Mouse (Mus musculus): ENCODE data around the gene Prnd. TPM values are rescaled to one million over a fixed set of nuclear protein-coding genes. Genes with fewer than 3 reads are reported as not detected.

The Prnd gene
- total RNA-seq, 2 experiments from 2014 or later = 1.7 TPM; not detected in 1

GRCm38 (mm10) chr2:131939404-131940111 is 11.1 kb upstream of the Prnd start:
- peak; percentile 38 to 75 for DNase-seq

GRCm38 (mm10) chr2:131940506-131940905 is 10.2 kb upstream of the Prnd start:
- DNase-seq = no peak

GRCm38 (mm10) chr2:131941501-131941900 is 9.2 kb upstream of the Prnd start:
- DNase-seq = no peak

GRCm38 (mm10) chr2:131944370-131944769 is 6.3 kb upstream of the Prnd start:
- DNase-seq = peak in 1 of 2 experiments; percentile 0

GRCm38 (mm10) chr2:131945225-131945624 is 5.4 kb upstream of the Prnd start:
- DNase-seq = peak in 1 of 2 experiments; percentile 0

GRCm38 (mm10) chr2:131945765-131946164 is 4.9 kb upstream of the Prnd start:
- peak in 1 of 2 experiments; percentile 0 for DNase-seq

- DNase-seq = no peak
Observed at GRCm38 (mm10) chr2:131946351-131946750, 4.3 kb upstream of the Prnd start.

GRCm38 (mm10) chr2:131948156-131948555 is 2.5 kb upstream of the Prnd start:
- DNase-seq = no peak

- peak in 1 of 2 experiments; percentile 0 for DNase-seq
Observed at GRCm38 (mm10) chr2:131948916-131949639, 1.6 kb upstream of the Prnd start.

- DNase-seq = peak; percentile 32 to 79
Observed at GRCm38 (mm10) chr2:131949767-131950597, 679 bp upstream of the Prnd start.

- DNase-seq = peak in 1 of 2 experiments; percentile 10
Observed at GRCm38 (mm10) chr2:131952456-131952855, 1.8 kb downstream of the Prnd start.

- DNase-seq = peak; percentile 14 to 20
Observed at GRCm38 (mm10) chr2:131952961-131953538, 2.4 kb downstream of the Prnd start.

- DNase-seq = peak in 1 of 2 experiments; percentile 4
Observed at GRCm38 (mm10) chr2:131953711-131954110, 3.0 kb downstream of the Prnd start.

GRCm38 (mm10) chr2:131954835-131955234 is 4.2 kb downstream of the Prnd start:
- peak; percentile 62 to 76 for DNase-seq

- DNase-seq = peak; percentile 54 to 58
Observed at GRCm38 (mm10) chr2:131955264-131955663, 4.6 kb downstream of the Prnd start.

- peak in 1 of 2 experiments; percentile 1 for DNase-seq
Observed at GRCm38 (mm10) chr2:131956336-131957256, 5.9 kb downstream of the Prnd start.

GRCm38 (mm10) chr2:131957731-131958222 is 7.1 kb downstream of the Prnd start:
- peak in 1 of 2 experiments; percentile 77 for DNase-seq

GRCm38 (mm10) chr2:131961671-131962070 is 11.0 kb downstream of the Prnd start:
- DNase-seq = no peak

- DNase-seq = no peak
Observed at GRCm38 (mm10) chr2:131970597-131970996, 19.9 kb downstream of the Prnd start.

- no peak for DNase-seq
Observed at GRCm38 (mm10) chr2:131971098-131971497, 20.4 kb downstream of the Prnd start.

GRCm38 (mm10) chr2:131976663-131977062 is 26.0 kb downstream of the Prnd start:
- no peak for DNase-seq
